Mouse (Mus musculus): ENCODE measurements at regions not wholly inside any gene's neighbourhood (a gene's known extent, or its start where the extent isn't known, plus 50 kb on each side); places are given as distances from the start of the nearest gene placed in this dataset.
"Not testable (repeated sequence)": the region's sequence is repeated elsewhere in the genome, so short reads cannot be mapped to it uniquely, and the experiment has no call there.

GRCm38 (mm10) chr13:68049731-68050130 is 186.6 kb downstream of the BC048507 start:
- peak; percentile 7 for DNase-seq

- DNase-seq = not testable (repeated sequence)
These were observed 230.2 kb downstream of the BC048507 start for GRCm38 (mm10) chr13:68093311-68093710.

GRCm38 (mm10) chr13:68116786-68117185 is 253.7 kb downstream of the BC048507 start:
- DNase-seq = peak; percentile 75

Data from adrenal gland, postnatal 14 days (tissue).